Mouse (Mus musculus): ENCODE measurements around the gene Kit.

- no peak for TF ChIP-seq HCFC1 (IDR thresholded peaks at IDR 0.05; ENCODE audit: borderline replicate concordance, insufficient read depth, low read length)
- no peak for TF ChIP-seq ZC3H11A (IDR thresholded peaks at IDR 0.05; ENCODE audit: borderline replicate concordance, low read depth, low read length)
Measured at GRCm38 (mm10) chr5:75623007-75623406, 48.3 kb downstream of the Kit start.
